Mouse (Mus musculus) G1E (cell line): ENCODE data around the gene Fdx1l. TPM values are rescaled to one million over a fixed set of nuclear protein-coding genes. Genes with fewer than 3 reads are reported as not detected.
A peak's percentile ranks its signal among the peaks of the same experiment; 100 is the strongest.

ENCODE experiments used
- ATAC-seq: 2 replicates; pipeline ENCODE4 v1.8.0; 2016; ENCODE audit warnings: mild to moderate bottlenecking; ENCODE audit not compliant: insufficient number of reproducible peaks, poor library complexity, low FRiP score, severe bottlenecking; ENCODE audit errors: extremely low read depth
- DNase-seq: peaks from one replicate; pipeline ENCODE4 v3.0.0; 2012; ENCODE audit warnings: low spot score
- H3K27me3 ChIP-seq: 2 replicates; pipeline ENCODE4 v1.6.1; 2012; ENCODE audit warnings: mild to moderate bottlenecking, low read length, inconsistent platforms; ENCODE audit not compliant: insufficient read depth
- H3K36me3 ChIP-seq: replicated peaks from 2 replicates; pipeline ENCODE3; 2012; ENCODE audit warnings: mild to moderate bottlenecking, inconsistent platforms
- H3K4me1 ChIP-seq: 2 replicates; pipeline ENCODE4 v1.6.1; 2012; ENCODE audit warnings: low read depth, low read length, inconsistent platforms, mixed read lengths; ENCODE audit not compliant: insufficient read depth
- H3K4me3 ChIP-seq: 2 replicates; pipeline ENCODE4 v1.5.1; 2012; ENCODE audit warnings: low read depth, mild to moderate bottlenecking, inconsistent platforms, low read length, moderate library complexity, mixed read lengths
- H3K9me3 ChIP-seq: replicated peaks from 2 replicates; pipeline ENCODE4 v1.6.1; 2012; ENCODE audit warnings: inconsistent platforms
- CTCF ChIP-seq: IDR thresholded peaks from 2 replicates; pipeline ENCODE4 v1.5.1; 2012; ENCODE audit warnings: low read depth, low read length, inconsistent platforms, mixed read lengths
- GATA1 ChIP-seq: IDR thresholded peaks from 2 replicates; pipeline ENCODE4 v1.6.1; 2012; ENCODE audit warnings: borderline replicate concordance, low read length, inconsistent platforms, mixed read lengths
- GATA2 ChIP-seq: IDR thresholded peaks from 2 replicates; pipeline ENCODE4 v1.6.1; 2012; ENCODE audit warnings: low read depth, low read length, inconsistent platforms, borderline replicate concordance
- POLR2AphosphoS5 ChIP-seq: IDR thresholded peaks from 2 replicates; pipeline ENCODE4 v1.6.1; 2012; ENCODE audit warnings: low read depth, low read length, inconsistent platforms; ENCODE audit not compliant: insufficient replicate concordance
- TAL1 ChIP-seq: conservative IDR thresholded peaks from 2 replicates; pipeline ENCODE4 v1.6.1; 2012; ENCODE audit warnings: low read depth, low read length, inconsistent platforms, mixed read lengths
- polyA plus RNA-seq: library from polyadenylated mRNA; stranded (reverse); fragments of >175 nt; gene quantifications from 2 replicates; pipeline ENCODE4 v1.2.3, GENCODE M21; 2012
- total RNA-seq, 2 experiments: library from RNA; stranded (forward) in 1 of 2; stranded (reverse) in 1 of 2; fragments of 200-1000 nt in 1 of 2; fragments of >200 nt in 1 of 2; fragmentation: Nextera tagmentation in 1 of 2; gene quantifications; 2 replicates each; pipeline ENCODE4 v1.2.3; 2014 to 2017

The Fdx1l gene
- total and polyA plus RNA-seq, 3 experiments, result 30.6 to 56.1 (median 52.4) TPM

- Histone ChIP-seq H3K4me1 (peaks cover 24% of the 10 kb centered on the region), H3K9me3 (no peaks in the 10 kb centered on the region), H3K4me3 (no peak overlapping the region), H3K27me3 (no peaks in the 10 kb centered on the region), H3K36me3 (peaks cover 96% of the 10 kb centered on the region)
- no peak for DNase-seq
- no peak for ATAC-seq
- no peak for TF ChIP-seq CTCF
- TF ChIP-seq GATA2, result no peak
Observed at GRCm38 (mm10) chr9:21081127-21081526, 7.7 kb upstream of the Fdx1l start.

GRCm38 (mm10) chr9:21075625-21076024, 2.2 kb upstream of the Fdx1l start:
- no peak overlapping the region for H3K4me3 ChIP-seq
- no peaks in the 10 kb centered on the region for H3K9me3 ChIP-seq
- no peak for TF ChIP-seq CTCF
- TF ChIP-seq TAL1, result no peak
- TF ChIP-seq POLR2AphosphoS5, result no peak
- no peak for TF ChIP-seq GATA1
- no peak for TF ChIP-seq GATA2
- peaks cover 89% of the 10 kb centered on the region for H3K36me3 ChIP-seq
- no peaks in the 10 kb centered on the region for H3K27me3 ChIP-seq
- H3K4me1 ChIP-seq, result peaks cover 38% of the 10 kb centered on the region
- no peak for ATAC-seq
- DNase-seq, result no peak

GRCm38 (mm10) chr9:21074173-21074572, 759 bp upstream of the Fdx1l start:
- H3K36me3 ChIP-seq, result peaks cover 87% of the 10 kb centered on the region
- no peaks in the 10 kb centered on the region for H3K27me3 ChIP-seq
- no peak for DNase-seq
- no peak for ATAC-seq
- TF ChIP-seq POLR2AphosphoS5 (no peak), GATA1 (no peak), GATA2 (no peak)
- no peaks in the 10 kb centered on the region for H3K9me3 ChIP-seq
- peaks cover 38% of the 10 kb centered on the region for H3K4me1 ChIP-seq
- no peak overlapping the region; the same call in 1 of the 2 replicates for H3K4me3 ChIP-seq

- TF ChIP-seq TAL1 (no peak), POLR2AphosphoS5 (peak; percentile 66; the same call in 1 of the 2 replicates), GATA1 (no peak)
- no peaks in the 10 kb centered on the region for H3K27me3 ChIP-seq
- peak overlapping the region; percentile 100 for H3K4me3 ChIP-seq
- peaks cover 87% of the 10 kb centered on the region for H3K36me3 ChIP-seq
- H3K9me3 ChIP-seq, result no peaks in the 10 kb centered on the region
- peaks cover 42% of the 10 kb centered on the region for H3K4me1 ChIP-seq
- ATAC-seq (peak; percentile 9; the same call in 1 of the 2 replicates), DNase-seq (no peak)
Observed at GRCm38 (mm10) chr9:21072641-21073040, 773 bp downstream of the Fdx1l start.

GRCm38 (mm10) chr9:21067006-21067684, 6.3 kb downstream of the Fdx1l start, which contains the start of gene Zglp1:
Gene Zglp1, minus strand, starts transcription at chr9:21067093.
- no peak for TF ChIP-seq POLR2AphosphoS5
- DNase-seq (no peak), ATAC-seq (no peak)
- Histone ChIP-seq H3K36me3 (peaks cover 92% of the 10 kb centered on the region), H3K27me3 (no peaks in the 10 kb centered on the region), H3K4me1 (peaks cover 25% of the 10 kb centered on the region), H3K9me3 (no peaks in the 10 kb centered on the region), H3K4me3 (no peak within 1 kb of the TSS)

- Histone ChIP-seq H3K36me3 (peaks cover 64% of the 10 kb centered on the region), H3K4me1 (peaks cover 12% of the 10 kb centered on the region), H3K4me3 (no peak overlapping the region), H3K27me3 (no peaks in the 10 kb centered on the region; the same call in 1 of the 2 replicates), H3K9me3 (no peaks in the 10 kb centered on the region)
- no peak for DNase-seq
- no peak for ATAC-seq
- TF ChIP-seq TAL1 (no peak), GATA1 (no peak), GATA2 (no peak), POLR2AphosphoS5 (no peak), CTCF (no peak)
Observed at GRCm38 (mm10) chr9:21062928-21063327, 10.5 kb downstream of the Fdx1l start.

- H3K9me3 ChIP-seq, result no peaks in the 10 kb centered on the region
- peaks cover 6% of the 10 kb centered on the region for H3K4me1 ChIP-seq
- peaks cover 27% of the 10 kb centered on the region for H3K27me3 ChIP-seq
- H3K36me3 ChIP-seq, result no peaks in the 10 kb centered on the region
- no peak for ATAC-seq
- H3K4me3 ChIP-seq, result no peak overlapping the region
- DNase-seq, result no peak
- no peak for TF ChIP-seq POLR2AphosphoS5
- no peak for TF ChIP-seq CTCF
- no peak for TF ChIP-seq TAL1
- TF ChIP-seq GATA1, result no peak
- no peak for TF ChIP-seq GATA2
Observed at GRCm38 (mm10) chr9:21051578-21051977, 21.8 kb downstream of the Fdx1l start.
